Mouse (Mus musculus) embryonic facial prominence, embryonic 11.5 days (tissue): ENCODE data around the gene Ercc4. TPM values are rescaled to one million over a fixed set of nuclear protein-coding genes. Genes with fewer than 3 reads are reported as not detected.

Source experiments
- ATAC-seq: fragments of 200-750 bp; cut with Nextera tagmentation; replicated peaks from 2 replicates; pipeline ENCODE4 v1.8.0; 2017; ENCODE audit warnings: low read depth; ENCODE audit not compliant: insufficient number of reproducible peaks, low FRiP score, low TSS enrichment
- DNase-seq: peaks from one replicate; pipeline ENCODE4 v3.0.0-alpha.2; 2015; ENCODE audit warnings: low spot score
- H3K27ac ChIP-seq: fragments of 300-500 bp; sonication (generic); replicated peaks from 2 replicates; pipeline ENCODE4 v1.5.1; 2014; ENCODE audit warnings: mild to moderate bottlenecking, low read depth, low read length, control low read depth
- H3K27me3 ChIP-seq: fragments of 300-500 bp; sonication (generic); 2 replicates; pipeline ENCODE4 v1.6.1; 2014; ENCODE audit warnings: mild to moderate bottlenecking, low read length, moderate library complexity, mixed read lengths; ENCODE audit not compliant: control insufficient read depth, insufficient read depth
- H3K36me3 ChIP-seq: fragments of 300-500 bp; sonication (generic); replicated peaks from 2 replicates; pipeline ENCODE4 v1.6.1; 2014; ENCODE audit warnings: low read depth, mild to moderate bottlenecking, low read length, moderate library complexity, mixed read lengths; ENCODE audit not compliant: control insufficient read depth, insufficient read depth
- H3K4me1 ChIP-seq: fragments of 300-500 bp; sonication (generic); 2 replicates; pipeline ENCODE4 v1.6.1; 2014; ENCODE audit warnings: low read length, mixed read lengths; ENCODE audit not compliant: control insufficient read depth, insufficient read depth
- H3K4me2 ChIP-seq: fragments of 300-500 bp; sonication (generic); 2 replicates; pipeline ENCODE4 v1.6.1; 2014; ENCODE audit warnings: low read depth, mild to moderate bottlenecking, control low read depth, low read length, moderate library complexity
- H3K4me3 ChIP-seq: fragments of 300-500 bp; sonication (generic); 2 replicates; pipeline ENCODE4 v1.5.1; 2014; ENCODE audit warnings: low read depth, low read length, control low read depth
- H3K9ac ChIP-seq: fragments of 300-500 bp; sonication (generic); replicated peaks from 2 replicates; pipeline ENCODE4 v1.6.1; 2014; ENCODE audit warnings: mild to moderate bottlenecking, control low read depth, low read length
- H3K9me3 ChIP-seq: fragments of 300-500 bp; sonication (generic); replicated peaks from 2 replicates; pipeline ENCODE4 v1.6.1; 2016; ENCODE audit warnings: mild to moderate bottlenecking, low read length, inconsistent platforms, mixed read lengths; ENCODE audit not compliant: control insufficient read depth
- WGBS: fragments of 180-500 bp; shearing (Covaris S2); extraction: QIAGEN DNeasy Blood & Tissue Kit; methylation state at CpG from one replicate; pipeline ENCODE4 v1.1.7; 2014; 5-methylcytosine and 5-hydroxymethylcytosine counted together
- polyA plus RNA-seq: library from polyadenylated mRNA; unstranded; fragments of >200 nt; fragmentation: Nextera tagmentation; extraction: Ambion mirVana; gene quantifications from 2 replicates; pipeline ENCODE4 v1.2.1, GENCODE M21; 2014

Ercc4 gene
- polyA plus RNA-seq, 1 experiment from 2014 or later, result 12.6 TPM

DNA sequence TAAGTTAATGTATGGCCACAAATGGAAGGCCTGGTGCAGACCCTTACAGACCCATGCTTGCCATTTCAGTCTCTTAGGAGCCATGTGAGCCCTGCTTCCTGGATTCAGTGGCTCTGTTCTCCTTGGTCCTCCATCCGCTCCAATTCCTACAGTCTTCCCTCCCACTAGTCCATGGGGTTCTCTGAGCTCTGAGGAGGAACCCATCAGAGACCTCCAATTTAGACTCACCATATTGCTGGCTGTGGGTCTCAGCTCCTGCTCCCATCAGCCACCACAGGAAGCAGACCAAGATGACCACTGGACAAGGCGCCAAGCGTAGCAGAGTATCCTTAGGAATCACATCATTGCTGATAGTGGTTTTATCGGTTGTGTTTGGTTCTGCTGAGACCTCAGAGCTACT is 43.7 kb downstream of the Ercc4 start:
- Histone ChIP-seq H3K4me3 (no peak overlapping the region), H3K27ac (no peak overlapping the region), H3K9me3 (no peaks in the 10 kb centered on the region), H3K4me2 (no peak overlapping the region), H3K27me3 (no peaks in the 10 kb centered on the region), H3K9ac (no peak overlapping the region), H3K4me1 (no peaks in the 10 kb centered on the region), H3K36me3 (no peaks in the 10 kb centered on the region)
- ATAC-seq, result no peak
- WGBS, result 99% methylated on average over 4 of the region's 4 CpGs
- no peak for DNase-seq

DNA sequence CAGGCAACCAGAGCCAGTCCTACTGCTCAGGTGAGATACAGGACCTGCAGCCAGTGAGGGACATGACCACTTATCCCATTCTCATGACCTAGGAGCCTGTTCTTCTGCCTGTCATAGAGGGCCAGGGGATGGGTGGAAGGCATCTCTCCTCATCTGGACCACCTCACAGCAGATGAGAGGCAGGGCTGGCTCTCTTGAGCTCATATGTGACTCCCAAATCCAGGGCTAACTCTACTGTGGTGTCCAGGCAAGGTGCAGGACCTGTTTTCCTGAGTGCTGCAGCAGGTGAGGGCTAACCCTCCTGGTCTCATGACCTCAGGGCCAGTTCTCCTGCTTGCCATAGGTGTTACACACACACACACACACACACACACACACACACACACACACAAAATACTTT is 44.9 kb downstream of the Ercc4 start:
- no peak overlapping the region for H3K4me2 ChIP-seq
- H3K36me3 ChIP-seq, result no peaks in the 10 kb centered on the region
- no peaks in the 10 kb centered on the region for H3K4me1 ChIP-seq
- H3K4me3 ChIP-seq, result no peak overlapping the region
- no peak overlapping the region for H3K27ac ChIP-seq
- H3K9me3 ChIP-seq, result no peaks in the 10 kb centered on the region
- DNase-seq, result no peak
- ATAC-seq, result no peak
- no peak overlapping the region for H3K9ac ChIP-seq
- H3K27me3 ChIP-seq, result no peaks in the 10 kb centered on the region

DNA sequence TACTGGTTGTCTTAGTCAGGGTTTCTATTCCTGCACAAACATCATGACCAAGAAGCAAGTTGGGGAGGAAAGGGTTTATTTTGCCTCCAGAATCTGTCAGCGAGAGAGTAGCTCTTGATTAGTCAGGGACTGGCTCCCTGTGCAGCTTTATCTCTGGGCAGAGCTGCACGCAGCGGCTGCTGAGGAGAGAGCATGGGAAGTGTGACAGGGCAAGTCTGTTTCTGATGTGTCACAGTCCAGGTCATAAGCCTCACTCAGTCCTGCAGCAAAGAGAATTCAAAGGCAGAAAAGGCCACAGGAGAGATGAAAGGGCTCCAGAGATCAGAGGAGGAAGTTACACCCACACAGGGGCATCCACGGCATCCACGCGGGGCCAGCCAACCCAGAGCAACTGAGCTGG is 47.8 kb downstream of the Ercc4 start:
- Histone ChIP-seq H3K4me1 (no peaks in the 10 kb centered on the region), H3K9ac (no peak overlapping the region), H3K4me2 (no peak overlapping the region), H3K27me3 (no peaks in the 10 kb centered on the region), H3K4me3 (no peak overlapping the region), H3K27ac (no peak overlapping the region), H3K9me3 (no peaks in the 10 kb centered on the region), H3K36me3 (no peaks in the 10 kb centered on the region)
- ATAC-seq (no peak), DNase-seq (no peak)
- WGBS, result 50% methylated on average over 6 of the region's 6 CpGs

DNA sequence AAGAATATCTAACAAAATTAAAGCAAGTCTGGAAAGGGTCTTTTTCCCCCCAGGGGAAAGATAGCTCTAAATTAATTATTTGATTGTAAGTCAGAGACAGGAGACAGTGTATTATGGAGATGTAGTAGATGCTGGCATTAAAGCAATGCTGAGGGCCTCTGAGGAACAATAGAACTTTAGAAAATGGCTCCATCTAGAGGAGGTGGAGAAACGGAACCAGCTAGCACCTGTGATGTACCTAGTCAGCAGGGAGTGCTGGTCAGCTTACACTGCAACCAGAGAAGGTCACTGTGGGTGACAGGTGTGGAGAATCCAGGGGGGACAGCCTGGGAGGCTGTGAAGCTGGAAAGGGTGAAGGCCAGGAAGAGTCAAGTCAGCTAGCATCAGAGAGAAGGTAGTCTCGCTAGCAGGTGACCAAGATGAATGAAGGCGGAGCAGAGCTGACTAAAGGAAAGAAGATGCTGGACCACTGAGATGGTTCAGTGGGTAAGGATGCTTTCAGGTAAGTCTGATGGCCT is 48.7 kb downstream of the Ercc4 start:
- DNase-seq (no peak), ATAC-seq (no peak)
- H3K27me3 ChIP-seq, result no peaks in the 10 kb centered on the region
- no peaks in the 10 kb centered on the region for H3K36me3 ChIP-seq
- 61% methylated on average over 3 of the region's 3 CpGs for WGBS
- no peaks in the 10 kb centered on the region for H3K4me1 ChIP-seq
- H3K4me3 ChIP-seq, result no peak overlapping the region
- no peak overlapping the region for H3K9ac ChIP-seq
- H3K9me3 ChIP-seq, result no peaks in the 10 kb centered on the region
- no peak overlapping the region for H3K4me2 ChIP-seq
- no peak overlapping the region for H3K27ac ChIP-seq

DNA sequence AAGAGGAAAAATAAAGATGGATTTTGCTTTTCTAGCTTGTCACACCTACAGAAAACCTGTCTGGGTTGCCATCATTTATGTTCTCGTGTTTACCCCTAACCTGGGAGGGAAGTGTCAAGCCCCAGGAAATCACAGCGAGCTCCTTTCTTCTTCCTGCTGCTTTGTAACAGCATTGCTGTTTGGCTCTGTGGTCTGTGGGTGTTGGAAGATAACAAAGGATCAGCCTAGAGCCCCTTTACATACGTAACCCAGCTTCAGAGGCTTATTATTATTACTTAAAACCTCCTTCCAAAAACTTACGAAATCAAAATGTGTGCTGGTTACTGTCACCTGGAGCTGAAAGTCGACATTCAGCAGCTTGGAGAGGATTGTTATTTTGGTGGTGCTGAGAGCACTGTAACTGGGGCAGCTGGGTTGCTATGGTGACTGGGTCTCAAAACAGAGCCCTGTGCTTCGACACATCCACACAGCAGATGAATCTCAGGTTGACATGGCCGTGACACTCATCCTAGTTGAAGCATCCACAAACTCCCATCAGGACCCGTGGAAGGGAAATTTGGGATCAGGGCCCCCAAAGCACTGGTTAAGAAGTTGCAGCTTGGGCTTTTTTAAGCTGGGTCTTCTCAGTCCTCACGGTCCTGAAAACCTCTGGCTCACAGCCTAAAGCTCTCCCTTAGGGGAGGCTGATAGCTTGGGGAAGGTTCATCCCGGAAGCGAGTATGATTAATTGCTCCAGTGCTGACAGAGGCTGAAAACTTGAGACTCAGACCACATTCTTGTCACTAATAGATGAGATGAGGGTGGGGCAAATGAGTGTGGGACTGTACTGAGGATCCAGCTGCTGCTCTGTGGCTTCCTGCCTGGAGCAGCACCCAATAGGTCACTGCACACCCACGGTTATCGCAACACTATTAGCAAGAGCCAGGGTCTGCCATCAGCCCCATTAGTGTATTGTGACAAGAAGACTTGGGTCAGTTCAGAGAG is 49.7 kb downstream of the Ercc4 start:
- Histone ChIP-seq H3K36me3 (no peaks in the 10 kb centered on the region), H3K9me3 (no peaks in the 10 kb centered on the region), H3K9ac (no peak overlapping the region), H3K4me3 (no peak overlapping the region), H3K4me2 (no peak overlapping the region), H3K27me3 (no peaks in the 10 kb centered on the region), H3K27ac (no peak overlapping the region), H3K4me1 (no peaks in the 10 kb centered on the region)
- peak; percentile 72 for ATAC-seq
- 56% methylated on average over 13 of the region's 13 CpGs for WGBS
- DNase-seq, result no peak

DNA sequence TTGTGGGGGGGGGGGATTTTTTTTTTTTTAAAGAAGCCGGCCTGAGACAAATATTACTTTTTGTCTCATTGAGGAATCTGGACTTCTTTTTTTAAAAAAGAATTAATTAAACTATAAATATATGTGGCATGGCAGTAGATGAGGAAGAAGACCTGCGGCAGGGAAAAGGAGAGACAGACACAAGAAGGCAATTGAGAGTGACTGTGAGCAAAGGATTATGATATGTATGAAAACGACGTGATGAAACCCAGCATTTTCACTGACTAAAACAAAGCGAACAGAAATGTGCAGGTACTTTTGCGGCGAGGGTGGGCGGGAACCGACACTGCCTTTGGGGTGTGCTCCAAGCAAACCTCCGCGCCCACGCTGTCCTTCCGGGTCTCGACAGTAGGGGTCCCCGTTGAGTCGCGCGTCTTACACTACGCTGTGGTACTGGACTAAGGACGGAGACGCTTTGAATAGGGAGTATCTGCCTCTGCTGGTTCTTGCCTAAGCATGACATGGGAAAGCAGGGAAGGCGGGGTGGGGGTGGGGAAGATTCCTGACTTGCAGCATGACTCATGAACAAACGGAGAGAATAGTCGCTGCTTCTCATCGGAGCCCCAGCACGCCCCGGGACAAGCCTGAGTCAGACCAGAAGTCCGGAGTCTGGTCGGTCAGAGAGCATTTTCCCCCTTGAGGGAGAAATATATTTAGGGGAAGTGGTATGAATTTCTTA is 50.6 kb downstream of the Ercc4 start:
- H3K36me3 ChIP-seq, result no peaks in the 10 kb centered on the region
- no peaks in the 10 kb centered on the region for H3K27me3 ChIP-seq
- 5% methylated on average over 29 of the region's 29 CpGs for WGBS
- H3K4me3 ChIP-seq, result 0 out of 2 replicates have a peak overlapping the region, but pooled peaks have one; percentile 19
- ATAC-seq, result peak; percentile 97
- H3K4me1 ChIP-seq, result no peaks in the 10 kb centered on the region
- H3K9ac ChIP-seq, result no peak overlapping the region; the same call in 1 of the 2 replicates
- no peak overlapping the region for H3K27ac ChIP-seq
- H3K4me2 ChIP-seq, result peak overlapping the region; percentile 34
- H3K9me3 ChIP-seq, result no peaks in the 10 kb centered on the region
- DNase-seq, result peak; percentile 97

DNA sequence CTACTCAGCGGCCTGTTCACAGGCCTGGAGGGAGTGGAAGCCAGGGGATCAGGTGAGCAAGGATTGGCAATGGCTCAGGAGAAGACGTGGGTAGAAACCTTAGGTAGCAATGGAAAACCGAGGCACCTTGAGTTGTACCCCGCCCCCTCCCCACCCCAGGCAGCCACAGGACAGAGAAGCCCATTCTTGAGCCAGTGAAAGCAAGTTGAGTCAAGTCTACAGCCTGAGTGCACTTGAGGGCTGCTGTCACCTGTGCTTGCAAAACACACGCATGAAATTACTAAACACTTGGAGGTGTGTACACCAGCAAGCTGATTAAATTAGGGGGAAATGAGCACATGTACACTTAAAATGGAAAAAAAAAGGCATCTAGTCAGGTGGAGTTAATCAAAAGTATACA is 52.0 kb downstream of the Ercc4 start:
- H3K4me2 ChIP-seq, result no peak overlapping the region
- no peak overlapping the region for H3K4me3 ChIP-seq
- H3K27ac ChIP-seq, result no peak overlapping the region
- DNase-seq, result no peak
- no peak overlapping the region for H3K9ac ChIP-seq
- H3K4me1 ChIP-seq, result no peaks in the 10 kb centered on the region
- H3K36me3 ChIP-seq, result no peaks in the 10 kb centered on the region
- no peaks in the 10 kb centered on the region for H3K27me3 ChIP-seq
- WGBS, result 70% methylated on average over 5 of the region's 5 CpGs
- no peaks in the 10 kb centered on the region for H3K9me3 ChIP-seq
- ATAC-seq, result no peak

DNA sequence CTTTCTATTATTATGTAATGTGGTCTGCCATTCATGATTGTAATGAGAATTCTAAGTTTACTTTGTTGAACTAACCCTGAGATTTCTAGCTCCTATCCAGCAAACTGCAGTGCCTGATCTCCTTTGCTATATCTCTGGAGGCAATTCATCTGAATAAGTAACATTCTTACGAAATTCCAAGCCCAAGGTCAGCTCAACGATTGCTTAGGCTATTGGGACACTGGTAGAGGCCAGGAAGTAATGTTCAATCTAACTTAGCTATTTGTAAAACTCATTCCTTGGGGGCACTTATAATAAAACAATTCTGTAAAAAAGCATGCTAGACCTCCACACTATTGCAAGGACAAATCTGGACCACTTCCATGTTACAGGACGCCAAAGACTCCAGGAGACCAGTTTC is 58.2 kb downstream of the Ercc4 start:
- 79% methylated on average over 3 of the region's 3 CpGs for WGBS
- Histone ChIP-seq H3K27ac (no peak overlapping the region), H3K36me3 (no peaks in the 10 kb centered on the region), H3K4me1 (no peaks in the 10 kb centered on the region), H3K27me3 (no peaks in the 10 kb centered on the region), H3K4me3 (no peak overlapping the region), H3K9ac (no peak overlapping the region), H3K4me2 (no peak overlapping the region), H3K9me3 (no peaks in the 10 kb centered on the region)
- ATAC-seq (no peak), DNase-seq (no peak)
